Mouse (Mus musculus): ENCODE data around the gene Noc2l. TPM values are rescaled to one million over a fixed set of nuclear protein-coding genes. Genes with fewer than 3 reads are reported as not detected.

The Noc2l gene
- polyA plus RNA-seq, 1 experiment from 2014 or later: 59.9 TPM

DNA sequence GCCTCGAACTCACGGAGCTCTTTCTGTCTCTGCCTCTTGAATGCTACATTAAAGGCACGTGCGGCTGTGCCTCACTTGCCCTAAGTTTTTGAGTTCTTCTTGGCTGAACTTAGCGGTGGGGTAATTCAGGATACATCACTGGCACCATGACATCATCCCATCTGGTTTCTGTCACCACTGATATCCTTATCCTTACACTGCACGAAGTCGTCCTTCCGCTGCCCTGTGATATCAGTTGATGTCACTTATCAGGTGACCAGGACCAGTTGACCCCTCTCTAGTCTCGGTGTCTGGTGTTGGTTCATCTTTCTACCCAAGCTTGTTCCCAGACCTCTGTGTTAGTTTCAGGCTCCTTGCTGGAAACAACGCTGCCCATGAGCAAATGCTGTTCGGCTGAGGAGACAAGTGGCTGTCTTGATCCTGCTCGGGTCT is 33.3 kb upstream of the Noc2l start:
- peak overlapping the region; percentile 42 for H3K4me3 ChIP-seq (ENCODE audit: inconsistent target)
- H3K27ac ChIP-seq: no peak overlapping the region
- H3K79me2 ChIP-seq (ENCODE audit: inconsistent target): peaks cover 41% of the 10 kb centered on the region
- 71% methylated on average over 12 of the region's 12 CpGs for WGBS (ENCODE audit: missing documents)
- H3K36me3 ChIP-seq (ENCODE audit: inconsistent target): 0 out of 2 replicates have a peak, but pooled peaks cover 6% of the 10 kb centered on the region

DNA sequence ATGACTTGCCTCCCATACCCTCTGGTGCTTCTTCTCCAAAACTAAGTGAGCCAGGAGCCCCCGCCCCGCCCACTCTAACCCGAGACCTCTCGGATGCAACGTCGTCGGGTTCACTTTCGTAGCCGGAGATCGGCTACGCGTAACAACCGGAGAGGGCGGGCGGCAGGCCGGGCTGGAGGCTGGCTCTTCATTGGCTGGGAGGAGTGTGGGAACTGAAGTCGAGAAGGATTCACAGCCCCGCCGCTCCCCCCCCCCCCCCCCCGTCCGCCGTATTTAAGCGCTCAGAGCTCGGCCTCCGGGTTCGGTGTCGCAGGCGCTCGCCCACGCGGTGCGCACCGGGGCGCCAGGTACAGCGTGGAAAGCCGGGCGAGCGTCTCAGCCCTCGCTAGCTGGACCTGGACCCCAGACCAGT is 32.8 kb upstream of the Noc2l start, which contains the start of gene AW011738:
Gene AW011738 (plus strand): TSS at position 304 of the 412 bp plus-strand sequence.
- H3K79me2 ChIP-seq (ENCODE audit: inconsistent target): peaks cover 41% of the 10 kb centered on the region
- 1% methylated on average over 21 of the region's 39 CpGs for WGBS (ENCODE audit: missing documents)
- H3K4me3 ChIP-seq (ENCODE audit: inconsistent target): peak within 1 kb of the TSS; percentile 42
- H3K27ac ChIP-seq: no peak within 1 kb of the TSS
- H3K36me3 ChIP-seq (ENCODE audit: inconsistent target): 0 out of 2 replicates have a peak, but pooled peaks cover 6% of the 10 kb centered on the region

DNA sequence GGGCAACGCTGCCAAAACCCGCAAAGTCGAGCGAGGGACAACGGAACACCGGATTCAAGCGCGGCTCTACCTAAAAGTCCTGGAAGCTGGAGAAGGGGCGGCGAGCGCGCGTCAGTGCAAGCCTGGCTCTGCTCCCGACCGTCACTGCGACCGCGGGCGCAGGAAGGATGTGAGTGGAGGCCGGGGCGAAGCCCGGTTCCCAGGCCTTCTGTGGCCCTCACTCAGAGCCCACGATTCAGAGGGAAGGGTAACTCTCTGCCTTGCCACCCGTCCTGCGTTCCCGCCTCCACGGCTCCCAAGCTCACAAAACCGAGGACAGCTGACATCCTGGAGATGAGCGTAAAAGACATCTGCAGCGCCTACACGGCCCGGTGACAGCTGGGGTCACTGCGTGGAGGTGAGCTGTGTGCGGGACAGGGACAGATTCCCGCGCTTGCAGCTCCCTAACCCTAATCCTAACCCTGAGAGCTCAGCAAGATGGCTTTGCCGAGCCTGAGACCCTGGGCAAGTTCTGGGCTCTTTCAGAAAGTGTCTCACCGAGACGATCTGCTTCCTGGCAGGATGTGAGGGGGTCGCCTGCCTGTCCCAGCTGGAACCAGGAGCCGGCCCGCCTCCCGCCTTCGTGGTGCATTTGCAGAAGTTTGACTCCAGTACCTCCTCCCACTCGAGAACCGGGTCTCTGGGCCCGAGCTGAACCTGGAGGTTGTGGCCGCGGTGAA is 32.2 kb upstream of the Noc2l start:
- H3K36me3 ChIP-seq (ENCODE audit: inconsistent target): 0 out of 2 replicates have a peak, but pooled peaks cover 6% of the 10 kb centered on the region
- H3K79me2 ChIP-seq (ENCODE audit: inconsistent target): peaks cover 38% of the 10 kb centered on the region
- peak overlapping the region; percentile 42 for H3K4me3 ChIP-seq (ENCODE audit: inconsistent target)
- under 1% methylated on average over 48 of the region's 49 CpGs for WGBS (ENCODE audit: missing documents)
- H3K27ac ChIP-seq: no peak overlapping the region

DNA sequence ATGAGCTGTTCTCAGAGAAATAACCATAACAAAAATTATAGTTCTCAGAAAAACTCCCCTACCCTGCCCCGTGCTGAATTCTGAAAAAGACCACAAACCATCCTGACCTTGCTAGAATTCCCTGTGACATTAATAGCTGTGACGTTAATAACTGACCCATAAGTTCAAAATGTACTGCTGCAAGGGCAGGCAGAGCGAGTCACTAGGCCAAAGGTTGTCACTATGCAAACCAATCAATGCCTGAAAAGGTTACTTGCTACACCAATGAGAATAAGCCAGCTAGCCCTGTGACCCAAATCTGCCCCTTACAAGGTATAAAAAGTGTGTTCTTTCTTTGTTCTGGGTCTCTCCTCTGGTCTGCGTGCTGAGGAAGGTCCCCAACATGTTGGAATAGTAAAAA is 26.9 kb upstream of the Noc2l start:
- Histone ChIP-seq H3K36me3 (ENCODE audit: inconsistent target) (no peaks in the 10 kb centered on the region), H3K4me3 (ENCODE audit: inconsistent target) (no peak overlapping the region), H3K79me2 (ENCODE audit: inconsistent target) (peaks cover 5% of the 10 kb centered on the region; the same call in 1 of the 2 replicates), H3K27ac (no peak overlapping the region)
- WGBS (ENCODE audit: missing documents): 95% methylated on average over 4 of the region's 4 CpGs

DNA sequence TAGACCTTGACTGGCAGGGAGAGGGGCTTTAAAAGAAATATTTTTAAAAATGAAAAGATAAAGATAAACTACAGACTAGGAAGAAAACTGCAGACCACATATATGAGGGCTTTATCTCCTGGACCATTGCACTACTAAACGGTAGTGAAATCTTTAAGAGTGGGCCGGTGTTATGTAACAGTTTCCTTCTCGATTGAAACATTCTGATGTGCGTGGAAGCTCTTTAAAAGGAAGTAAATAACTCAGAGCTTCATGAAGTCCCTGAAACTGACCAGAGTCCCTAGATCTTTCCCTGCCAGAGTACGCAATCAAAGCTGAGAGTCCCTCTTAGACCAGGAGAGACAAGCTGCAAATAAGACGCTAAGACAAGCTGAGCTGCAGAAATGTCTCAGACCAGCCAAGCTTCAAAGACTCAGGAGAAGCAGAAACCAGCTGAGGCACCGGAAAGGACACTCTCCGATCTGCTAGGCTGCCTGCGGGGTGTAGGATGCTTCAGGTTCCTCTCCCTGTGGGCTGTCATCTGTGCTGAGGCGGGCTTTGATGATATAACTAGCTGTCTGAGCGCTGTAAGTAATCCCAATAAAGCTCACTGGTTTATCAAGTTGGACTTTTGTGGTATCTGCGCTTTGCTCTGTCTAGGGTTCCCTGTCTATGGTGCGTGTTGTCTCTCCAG is 25.7 kb upstream of the Noc2l start:
- WGBS (ENCODE audit: missing documents): 40% methylated on average over 13 of the region's 13 CpGs
- Histone ChIP-seq H3K36me3 (ENCODE audit: inconsistent target) (no peaks in the 10 kb centered on the region), H3K4me3 (ENCODE audit: inconsistent target) (no peak overlapping the region), H3K27ac (no peak overlapping the region), H3K79me2 (ENCODE audit: inconsistent target) (no peaks in the 10 kb centered on the region; the same call in 1 of the 2 replicates)

DNA sequence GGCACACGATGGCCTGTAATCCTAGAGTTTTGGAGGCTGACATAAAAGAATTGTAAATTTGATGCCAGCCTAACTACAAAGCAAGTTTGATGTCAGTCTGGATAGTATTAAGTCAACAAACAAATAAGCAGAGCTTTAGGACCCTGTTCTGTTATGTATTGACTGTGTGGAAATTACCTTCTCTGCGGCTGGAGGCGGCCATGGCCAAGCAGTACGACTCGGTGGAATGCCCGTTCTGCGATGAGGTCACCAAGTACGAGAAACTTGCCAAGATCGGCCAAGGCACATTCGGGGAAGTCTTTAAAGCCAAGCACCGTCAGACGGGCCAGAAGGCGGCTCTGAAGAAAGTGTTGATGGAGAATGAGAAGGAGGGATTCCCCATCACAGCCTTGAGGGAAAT is 22.7 kb upstream of the Noc2l start:
- WGBS (ENCODE audit: missing documents): 94% methylated on average over 13 of the region's 13 CpGs

DNA sequence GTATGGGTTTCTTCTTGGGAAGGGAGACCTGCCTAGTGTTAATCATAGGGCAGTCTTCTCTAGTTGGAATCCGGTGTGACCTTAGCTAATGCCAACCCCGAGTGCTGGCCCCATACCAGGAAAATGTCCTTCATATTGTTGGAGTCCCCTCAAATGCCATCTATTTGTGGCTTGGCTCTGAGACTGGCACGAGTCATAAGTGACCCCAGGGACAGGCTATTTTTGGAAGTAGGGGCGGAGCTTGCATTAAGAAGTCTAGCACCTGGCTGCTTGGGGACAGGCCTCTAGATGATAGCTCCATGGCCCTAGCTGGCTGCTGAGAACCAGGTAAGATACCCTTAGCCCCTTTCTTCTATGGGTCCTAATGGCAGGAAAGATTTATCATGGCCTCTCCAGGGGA is 20.2 kb upstream of the Noc2l start, which contains the start of gene Perm1:
Gene Perm1 (plus strand): TSS at position 220 of the 400 bp plus-strand sequence.
- Histone ChIP-seq H3K36me3 (ENCODE audit: inconsistent target) (no peaks in the 10 kb centered on the region), H3K79me2 (ENCODE audit: inconsistent target) (no peaks in the 10 kb centered on the region), H3K27ac (no peak within 1 kb of the TSS), H3K4me3 (ENCODE audit: inconsistent target) (no peak within 1 kb of the TSS)
- 72% methylated on average over 4 of the region's 4 CpGs for WGBS (ENCODE audit: missing documents)

More for the DNA sequence above, 22.7 kb upstream of the Noc2l start:
- Histone ChIP-seq H3K27ac (no peak overlapping the region), H3K36me3 (ENCODE audit: inconsistent target) (no peaks in the 10 kb centered on the region), H3K4me3 (ENCODE audit: inconsistent target) (no peak overlapping the region), H3K79me2 (ENCODE audit: inconsistent target) (no peaks in the 10 kb centered on the region)

DNA sequence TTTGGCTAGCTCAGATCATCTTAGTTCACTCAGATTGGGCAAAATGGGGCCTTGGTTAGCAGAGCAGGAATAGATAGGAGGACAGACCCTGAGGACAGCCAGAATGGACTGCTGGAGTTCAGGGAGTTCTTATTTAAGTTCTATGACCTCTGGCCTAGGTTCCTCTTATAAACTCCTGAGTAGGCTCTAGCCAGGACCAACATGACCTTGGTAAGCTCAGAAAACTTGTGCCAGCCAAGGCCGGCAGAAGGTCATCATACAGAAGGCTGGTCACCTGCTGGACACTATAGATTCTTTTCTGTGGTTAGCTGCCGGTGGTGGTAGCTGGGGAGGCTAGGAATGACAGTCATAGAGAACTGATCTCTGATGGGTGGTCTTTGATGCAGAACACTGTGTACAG is 19.6 kb upstream of the Noc2l start:
- no peak overlapping the region for H3K4me3 ChIP-seq (ENCODE audit: inconsistent target)
- H3K79me2 ChIP-seq (ENCODE audit: inconsistent target): no peaks in the 10 kb centered on the region
- peaks cover 1% of the 10 kb centered on the region; the same call in 1 of the 2 replicates for H3K36me3 ChIP-seq (ENCODE audit: inconsistent target)
- 100% methylated on average over 2 of the region's 2 CpGs for WGBS (ENCODE audit: missing documents)
- H3K27ac ChIP-seq: no peak overlapping the region

DNA sequence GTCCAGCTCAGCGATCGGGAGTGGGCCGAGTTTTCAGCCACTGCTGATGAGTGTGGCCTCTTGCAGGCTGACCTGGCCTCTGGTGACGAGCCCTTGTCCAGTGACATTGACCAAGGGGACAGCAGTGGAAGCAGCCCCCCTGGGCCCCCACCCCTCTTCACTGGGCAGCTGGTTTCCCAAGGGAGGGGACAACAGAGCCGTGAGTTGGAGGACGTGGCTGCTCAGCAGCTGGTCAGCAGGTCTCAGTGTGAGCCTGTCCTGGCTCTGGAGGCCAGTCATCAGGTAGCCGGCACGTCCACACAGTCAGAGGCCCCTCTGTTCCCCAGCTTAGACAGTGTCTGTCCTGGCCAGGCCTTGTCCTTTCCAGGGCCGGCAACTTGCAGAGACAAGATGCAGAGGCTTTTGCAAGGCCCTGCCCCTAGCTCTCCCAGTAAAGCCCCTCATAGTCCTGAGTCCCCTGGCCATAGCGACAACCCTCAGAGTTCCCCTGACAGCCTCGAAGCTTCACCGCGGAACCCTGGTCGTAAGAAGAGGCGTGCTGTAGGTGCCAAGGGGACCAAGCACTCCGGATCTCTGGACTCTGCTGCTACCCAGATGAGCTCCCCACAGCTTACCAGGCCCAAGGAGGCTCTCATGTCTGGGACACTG is 18.7 kb upstream of the Noc2l start:
- Histone ChIP-seq H3K36me3 (ENCODE audit: inconsistent target) (peaks cover 10% of the 10 kb centered on the region; the same call in 1 of the 2 replicates), H3K79me2 (ENCODE audit: inconsistent target) (no peaks in the 10 kb centered on the region), H3K4me3 (ENCODE audit: inconsistent target) (no peak overlapping the region), H3K27ac (no peak overlapping the region)
- 92% methylated on average over 16 of the region's 16 CpGs for WGBS (ENCODE audit: missing documents)

DNA sequence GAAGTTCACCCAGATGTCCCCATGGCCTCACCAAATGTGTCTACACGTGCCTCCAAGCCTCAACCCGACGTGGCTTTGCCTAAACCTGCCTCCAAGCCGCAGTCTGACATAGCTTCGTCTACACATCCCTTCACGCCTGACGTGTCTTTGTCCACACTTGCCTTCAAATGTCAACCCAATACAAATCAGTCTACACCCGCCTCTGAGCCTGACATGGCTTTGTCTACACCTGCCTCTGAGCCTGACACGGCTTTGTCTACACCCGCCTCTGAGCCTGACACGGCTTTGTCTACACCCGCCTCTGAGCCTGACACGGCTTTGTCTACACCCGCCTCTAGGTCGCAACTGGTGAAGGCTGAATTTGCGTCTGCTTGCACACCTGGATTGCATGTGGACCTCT is 18.0 kb upstream of the Noc2l start:
- H3K79me2 ChIP-seq (ENCODE audit: inconsistent target): no peaks in the 10 kb centered on the region
- WGBS (ENCODE audit: missing documents): 93% methylated on average over 14 of the region's 16 CpGs

DNA sequence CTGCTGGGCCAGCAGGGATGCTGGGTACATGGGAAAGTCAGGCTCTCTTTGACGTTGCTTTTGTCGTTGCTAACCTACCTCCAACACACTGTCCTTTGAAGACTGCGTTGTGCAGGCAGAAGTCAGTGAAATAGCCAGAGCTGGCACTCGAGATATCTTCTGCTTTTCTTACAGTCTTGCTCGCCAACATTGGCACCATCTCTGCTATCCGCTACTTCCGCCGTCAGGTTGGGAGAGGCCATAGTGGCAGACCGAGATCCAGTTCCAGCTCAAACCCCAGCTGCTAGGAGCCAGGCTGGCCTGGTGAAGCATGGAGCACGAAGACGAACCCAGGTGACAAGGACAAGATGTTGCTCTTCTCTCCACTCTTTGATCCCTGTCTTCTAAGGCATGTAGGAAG is 15.9 kb upstream of the Noc2l start:
- H3K4me3 ChIP-seq (ENCODE audit: inconsistent target): no peak overlapping the region
- no peak overlapping the region for H3K27ac ChIP-seq
- WGBS (ENCODE audit: missing documents): 92% methylated on average over 11 of the region's 11 CpGs
- peaks cover 36% of the 10 kb centered on the region; the same call in 1 of the 2 replicates for H3K36me3 ChIP-seq (ENCODE audit: inconsistent target)
- H3K79me2 ChIP-seq (ENCODE audit: inconsistent target): no peaks in the 10 kb centered on the region

More for the DNA sequence above, 18.0 kb upstream of the Noc2l start:
- Histone ChIP-seq H3K4me3 (ENCODE audit: inconsistent target) (no peak overlapping the region), H3K36me3 (ENCODE audit: inconsistent target) (peaks cover 17% of the 10 kb centered on the region; the same call in 1 of the 2 replicates), H3K27ac (no peak overlapping the region)

DNA sequence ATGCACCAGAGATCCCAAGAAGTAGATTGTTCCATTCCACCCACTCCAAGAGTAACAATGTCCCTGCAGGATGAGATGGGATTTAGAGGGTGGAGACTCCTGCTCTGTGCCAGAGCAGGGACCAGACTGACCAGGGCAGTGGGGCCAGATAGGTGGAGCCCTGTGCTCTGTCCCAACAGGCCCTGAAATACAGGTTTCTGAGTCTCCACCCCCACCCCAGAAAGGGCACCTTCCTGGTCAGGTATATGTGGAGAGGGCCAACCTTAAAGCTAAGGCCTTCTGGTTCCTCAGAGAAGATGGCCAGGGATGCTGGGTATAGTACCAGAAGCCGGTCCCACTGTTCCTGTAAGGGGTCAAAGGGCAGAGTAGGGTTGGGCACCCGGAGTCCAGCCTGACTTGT is 11.5 kb upstream of the Noc2l start:
- 91% methylated on average over 2 of the region's 2 CpGs for WGBS (ENCODE audit: missing documents)
- peaks cover 11% of the 10 kb centered on the region; the same call in 1 of the 2 replicates for H3K79me2 ChIP-seq (ENCODE audit: inconsistent target)
- peaks cover 37% of the 10 kb centered on the region; the same call in 1 of the 2 replicates for H3K36me3 ChIP-seq (ENCODE audit: inconsistent target)
- no peak overlapping the region for H3K4me3 ChIP-seq (ENCODE audit: inconsistent target)
- H3K27ac ChIP-seq: no peak overlapping the region

DNA sequence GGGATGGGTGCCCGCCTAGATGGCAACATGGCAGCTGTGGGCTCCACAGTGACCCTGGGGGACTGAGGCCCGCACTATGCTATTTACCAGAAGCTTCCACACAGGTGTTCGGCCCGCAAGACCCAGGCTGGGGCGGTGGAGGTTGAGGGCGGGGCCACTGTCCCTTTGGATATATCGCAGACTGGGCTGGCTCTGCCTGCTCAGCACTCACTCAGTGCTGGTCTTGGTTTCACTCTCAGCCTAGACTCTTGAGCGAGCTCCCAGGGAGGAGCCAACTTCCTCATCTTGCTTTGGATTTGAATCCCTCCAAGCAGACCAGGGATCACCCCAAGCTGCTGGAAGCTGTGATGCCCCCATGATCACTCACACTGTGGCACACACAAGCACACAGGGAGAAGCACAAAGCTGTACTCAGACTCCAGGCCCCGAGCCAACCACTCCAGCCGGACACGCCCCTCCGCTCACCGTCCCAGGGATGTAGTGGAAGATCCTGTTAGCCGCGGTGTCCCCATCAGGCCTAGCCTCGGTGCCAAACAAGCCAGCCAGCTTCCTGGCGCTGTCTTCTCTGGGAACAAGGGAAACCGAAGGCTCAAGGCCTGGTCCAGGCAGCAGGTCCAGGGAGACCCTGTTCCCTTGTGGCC is 7.9 kb upstream of the Noc2l start:
- Histone ChIP-seq H3K4me3 (ENCODE audit: inconsistent target) (peak overlapping the region; percentile 37), H3K79me2 (ENCODE audit: inconsistent target) (peaks cover 11% of the 10 kb centered on the region; the same call in 1 of the 2 replicates), H3K36me3 (ENCODE audit: inconsistent target) (peaks cover 45% of the 10 kb centered on the region; the same call in 1 of the 2 replicates), H3K27ac (peak overlapping the region; percentile 60)
- WGBS (ENCODE audit: missing documents): 60% methylated on average over 15 of the region's 18 CpGs

Data from macrophage (primary cell).